Mouse (Mus musculus) intestine, postnatal 0 days (tissue): Measurements from ENCODE around the gene Ssr2. TPM values are rescaled to one million over a fixed set of nuclear protein-coding genes. Genes with fewer than 3 reads are reported as not detected.
A peak's percentile ranks its signal among the peaks of the same experiment; 100 is the strongest.

Experiments used
- ATAC-seq: fragments of 200-750 bp; cut with Nextera tagmentation; 2 replicates; pipeline ENCODE4 v1.8.0; 2017; ENCODE audit warnings: mild to moderate bottlenecking, moderate TSS enrichment, moderate library complexity
- H3K27ac ChIP-seq: fragments of 300-500 bp; sonication (generic); 2 replicates; pipeline ENCODE4 v1.5.1; 2014; ENCODE audit warnings: mild to moderate bottlenecking, low read depth, low read length, moderate library complexity
- H3K27me3 ChIP-seq: fragments of 300-500 bp; sonication (generic); replicated peaks from 2 replicates; pipeline ENCODE4 v1.6.1; 2014; ENCODE audit warnings: low read length, mixed read lengths; ENCODE audit not compliant: control insufficient read depth, insufficient read depth
- H3K36me3 ChIP-seq: fragments of 300-500 bp; sonication (generic); 2 replicates; pipeline ENCODE4 v1.6.1; 2014; ENCODE audit warnings: mild to moderate bottlenecking, moderate library complexity; ENCODE audit not compliant: control insufficient read depth, insufficient read depth
- H3K4me1 ChIP-seq: fragments of 300-500 bp; sonication (generic); replicated peaks from 2 replicates; pipeline ENCODE4 v1.6.1; 2014; ENCODE audit warnings: antibody characterized with exemption, low read length, mixed read lengths; ENCODE audit not compliant: control insufficient read depth, insufficient read depth
- H3K4me2 ChIP-seq: fragments of 300-500 bp; sonication (generic); replicated peaks from 2 replicates; pipeline ENCODE4 v1.6.1; 2014; ENCODE audit warnings: low read depth, mild to moderate bottlenecking, moderate library complexity
- H3K4me3 ChIP-seq: fragments of 300-500 bp; sonication (generic); 2 replicates; pipeline ENCODE4 v1.5.1; 2014; ENCODE audit warnings: low read depth, low read length
- H3K9ac ChIP-seq: fragments of 300-500 bp; sonication (generic); 2 replicates; pipeline ENCODE4 v1.6.1; 2014; ENCODE audit warnings: mild to moderate bottlenecking, low read depth, low read length
- H3K9me3 ChIP-seq: fragments of 300-500 bp; sonication (generic); 2 replicates; pipeline ENCODE4 v1.6.1; 2016; ENCODE audit warnings: mixed run types; ENCODE audit not compliant: control insufficient read depth
- CTCF ChIP-seq: sonication (generic); IDR thresholded peaks from 2 replicates; pipeline ENCODE4 v1.5.1; 2016; ENCODE audit warnings: low read depth, mild to moderate bottlenecking, control low read depth, antibody characterized with exemption, moderate library complexity
- WGBS: fragments of 180-500 bp; shearing (Covaris S2); extraction: QIAGEN DNeasy Blood & Tissue Kit; methylation state at CpG from one replicate; pipeline ENCODE4 v1.1.7; 2014; 5-methylcytosine and 5-hydroxymethylcytosine counted together
- polyA plus RNA-seq: library from polyadenylated mRNA; unstranded; fragments of >200 nt; fragmentation: Nextera tagmentation; extraction: Ambion mirVana; gene quantifications from 2 replicates; pipeline ENCODE4 v1.2.1, GENCODE M21; 2015

Gene Ssr2
- polyA plus RNA-seq, 1 experiment from 2014 or later, result 268 TPM

- TF ChIP-seq CTCF, result no peak
- ATAC-seq, result no peak
Observed at GRCm38 (mm10) chr3:88622941-88623345, 47.3 kb downstream of the Ssr2 start.

GRCm38 (mm10) chr3:88623346-88624135 lies 47.9 kb downstream of the Ssr2 start:
- WGBS, result 13% methylated on average over 15 of the region's 15 CpGs
- Histone ChIP-seq H3K27ac (peak overlapping the region; percentile 11; the same call in 1 of the 2 replicates), H3K9ac (peak overlapping the region; percentile 81), H3K9me3 (no peaks in the 10 kb centered on the region), H3K4me1 (no peaks in the 10 kb centered on the region; the same call in 1 of the 2 replicates), H3K4me3 (peak overlapping the region; percentile 75), H3K27me3 (no peaks in the 10 kb centered on the region), H3K4me2 (peak overlapping the region; percentile 99), H3K36me3 (no peaks in the 10 kb centered on the region; the same call in 1 of the 2 replicates)
- TF ChIP-seq CTCF, result no peak
- ATAC-seq, result no peak

More at GRCm38 (mm10) chr3:88622941-88623345, 47.3 kb downstream of the Ssr2 start:
- H3K9me3 ChIP-seq, result no peaks in the 10 kb centered on the region
- H3K4me2 ChIP-seq, result peak overlapping the region; percentile 99
- 0 out of 2 replicates have a peak overlapping the region, but pooled peaks have one; percentile 11 for H3K27ac ChIP-seq
- H3K9ac ChIP-seq, result peak overlapping the region; percentile 81
- no peaks in the 10 kb centered on the region; the same call in 1 of the 2 replicates for H3K36me3 ChIP-seq
- H3K27me3 ChIP-seq, result no peaks in the 10 kb centered on the region
- peak overlapping the region; percentile 75 for H3K4me3 ChIP-seq
- WGBS, result 8% methylated on average over 2 of the region's 6 CpGs
- no peaks in the 10 kb centered on the region; the same call in 1 of the 2 replicates for H3K4me1 ChIP-seq

- Histone ChIP-seq H3K4me2 (peak overlapping the region; percentile 99; the same call in 1 of the 2 replicates), H3K9me3 (no peaks in the 10 kb centered on the region), H3K36me3 (peaks cover under 1% of the 10 kb centered on the region), H3K4me3 (no peak overlapping the region), H3K27ac (no peak overlapping the region), H3K4me1 (no peaks in the 10 kb centered on the region; the same call in 1 of the 2 replicates), H3K27me3 (no peaks in the 10 kb centered on the region), H3K9ac (no peak overlapping the region)
- 20% methylated on average over 4 of the region's 4 CpGs for WGBS
- TF ChIP-seq CTCF, result no peak
- no peak for ATAC-seq
Observed at GRCm38 (mm10) chr3:88624324-88624723, 48.6 kb downstream of the Ssr2 start.

- H3K27me3 ChIP-seq, result no peaks in the 10 kb centered on the region
- no peak overlapping the region for H3K4me3 ChIP-seq
- peak overlapping the region; percentile 99 for H3K4me2 ChIP-seq
- no peaks in the 10 kb centered on the region for H3K9me3 ChIP-seq
- TF ChIP-seq CTCF, result no peak
- WGBS, result 39% methylated on average over 2 of the region's 2 CpGs
- H3K9ac ChIP-seq, result peak overlapping the region; percentile 34; the same call in 1 of the 2 replicates
- H3K36me3 ChIP-seq, result peaks cover 7% of the 10 kb centered on the region
- H3K27ac ChIP-seq, result 0 out of 2 replicates have a peak overlapping the region, but pooled peaks have one; percentile 21
- H3K4me1 ChIP-seq, result no peaks in the 10 kb centered on the region; the same call in 1 of the 2 replicates
- no peak for ATAC-seq
Observed at GRCm38 (mm10) chr3:88624951-88625350, 49.3 kb downstream of the Ssr2 start.

GRCm38 (mm10) chr3:88625531-88625930 lies 49.9 kb downstream of the Ssr2 start:
- no peaks in the 10 kb centered on the region for H3K9me3 ChIP-seq
- H3K9ac ChIP-seq, result no peak overlapping the region
- 0 out of 2 replicates have a peak overlapping the region, but pooled peaks have one; percentile 21 for H3K27ac ChIP-seq
- no peak overlapping the region for H3K4me3 ChIP-seq
- peaks cover 13% of the 10 kb centered on the region for H3K36me3 ChIP-seq
- ATAC-seq, result no peak
- H3K4me1 ChIP-seq, result no peaks in the 10 kb centered on the region; the same call in 1 of the 2 replicates
- no peak overlapping the region for H3K4me2 ChIP-seq
- no peak for TF ChIP-seq CTCF
- 78% methylated on average over 7 of the region's 7 CpGs for WGBS
- H3K27me3 ChIP-seq, result no peaks in the 10 kb centered on the region

- no peak overlapping the region; the same call in 1 of the 2 replicates for H3K4me2 ChIP-seq
- H3K4me1 ChIP-seq, result no peaks in the 10 kb centered on the region; the same call in 1 of the 2 replicates
- H3K27ac ChIP-seq, result no peak overlapping the region
- 74% methylated on average over 7 of the region's 7 CpGs for WGBS
- no peak overlapping the region for H3K9ac ChIP-seq
- no peak overlapping the region for H3K4me3 ChIP-seq
- ATAC-seq, result no peak
- no peaks in the 10 kb centered on the region for H3K9me3 ChIP-seq
- no peak for TF ChIP-seq CTCF
- H3K36me3 ChIP-seq, result peaks cover 19% of the 10 kb centered on the region
- H3K27me3 ChIP-seq, result no peaks in the 10 kb centered on the region
Observed at GRCm38 (mm10) chr3:88626316-88626715, 50.6 kb downstream of the Ssr2 start.
